In genomic region chr8:124793172-124793651, GRCm38 (mm10) we compare ENCODE assay signal across 8 mouse cellular contexts. TPM values are rescaled to one million over a fixed set of nuclear protein-coding genes. Genes with fewer than 3 reads are reported as not detected.
A peak's percentile ranks its signal among the peaks of the same experiment; 100 is the strongest.
DNase-seq lines count a peak whose midpoint lies in the region; ATAC-seq and TF ChIP-seq lines count a peak whose summit lies in the region.

No protein-coding gene starts in this region.

- no peak for TF ChIP-seq CTCF in gastrocnemius, adult 2 months (IDR thresholded peaks at IDR 0.05)

- H3K9ac ChIP-seq in hindbrain, embryonic 15.5 days = peak overlapping the region; percentile 86

- H3K27ac ChIP-seq in gastrocnemius, adult 2 months = no peak overlapping the region
- peak overlapping the region; percentile 97 for H3K27ac ChIP-seq in hindbrain, embryonic 15.5 days (replicated peaks)

- peak; percentile 65 for ATAC-seq in hindbrain, embryonic 15.5 days (ENCODE audit: low FRiP score, low read depth)

- intact Hi-C loops in gastrocnemius, adult 2 months (cut with DNase I) = no loop called here

- no peaks in the 10 kb centered on the region for H3K36me3 ChIP-seq in hindbrain, embryonic 15.5 days

- H3K4me2 ChIP-seq in hindbrain, embryonic 15.5 days = peak overlapping the region; percentile 73

- under 1% methylated on average over 48 of the region's 51 CpGs for WGBS in hindbrain, embryonic 15.5 days

- peaks cover 63% of the 10 kb centered on the region for H3K4me1 ChIP-seq in hindbrain, embryonic 15.5 days (replicated peaks)

- no peaks in the 10 kb centered on the region for H3K27me3 ChIP-seq in hindbrain, embryonic 15.5 days

- peak; percentile 40 for DNase-seq in T-cell, adult 2 months (ENCODE audit: low spot score)
- DNase-seq in cerebellum, postnatal 36 days = peak; percentile 74 to 78
- DNase-seq in gastrocnemius, adult 2 months = peak; percentile 93
- DNase-seq in layer of hippocampus, postnatal 25 days (ENCODE audit: extremely low spot score in 1 of 2, low spot score in 1 of 2) = peak; percentile 64 to 83
- DNase-seq in lung, postnatal 36 days = peak; percentile 87
- DNase-seq in retina, postnatal 7 days (ENCODE audit: low read depth, low spot score) = peak; percentile 48
- peak; percentile 93 for DNase-seq in thymus, postnatal 4 days

- H3K9me3 ChIP-seq in hindbrain, embryonic 15.5 days = no peaks in the 10 kb centered on the region

- peak overlapping the region; percentile 62 for H3K4me3 ChIP-seq in gastrocnemius, adult 2 months
- peak overlapping the region; percentile 75 for H3K4me3 ChIP-seq in hindbrain, embryonic 15.5 days

RNA-seq across cellular contexts. Expression of gene Trim67, which starts 0.3 kb away (rescaled TPM):
- under 1 TPM; 0.06 to 0.10 TPM for total RNA-seq in gastrocnemius, adult 2 months (2021)
- polyA plus RNA-seq in hindbrain, embryonic 15.5 days (2015; fragmentation: Nextera tagmentation; extraction: Ambion mirVana) = 28.5 and 29.6 TPM in 2 replicates
- total RNA-seq in layer of hippocampus, postnatal 25 days (2021) = 1 to 10 TPM; 4.0 to 5.4 TPM

RNA-seq across cellular contexts. Expression of gene Fam89a, which starts 41.6 kb away (rescaled TPM):
- total RNA-seq in gastrocnemius, adult 2 months (2021) = 1 to 10 TPM in 1 of 2 experiments, under 1 TPM in 1; 0.54 to 1.2 TPM
- 1.1 and 1.8 TPM in 2 replicates for polyA plus RNA-seq in hindbrain, embryonic 15.5 days (2015; fragmentation: Nextera tagmentation; extraction: Ambion mirVana)
- under 1 TPM; 0.45 to 0.98 TPM for total RNA-seq in layer of hippocampus, postnatal 25 days (2021)

Comparison
In these comparisons a context has a peak if more than half of its experiments do, and no peak if none do; other contexts are left out.
1. DNase-seq: peak in every context shown above with its lines; median percentile 93 in gastrocnemius, adult 2 months; 93 in thymus, postnatal 4 days; 87 in lung, postnatal 36 days; 76 in cerebellum, postnatal 36 days; 74 in layer of hippocampus, postnatal 25 days; 48 in retina, postnatal 7 days; 40 in T-cell, adult 2 months.
2. RNA of gene Trim67, which starts 0.3 kb away (total RNA-seq): 4.0 to 5.4 TPM in layer of hippocampus, postnatal 25 days; 0.06 to 0.10 TPM in gastrocnemius, adult 2 months; every median in the first group is over 4 times any median in the second.